Mouse (Mus musculus) right cerebral cortex, postnatal 14 days (tissue): ENCODE results near the gene Pomc.
A peak's percentile ranks its signal among the peaks of the same experiment; 100 is the strongest.
"Not testable (repeated sequence)": the region's sequence is repeated elsewhere in the genome, so short reads cannot be mapped to it uniquely, and the experiment has no call there.

ENCODE experiments used
- DNase-seq: peaks from one replicate; pipeline ENCODE4 v3.0.0; 2022

The Pomc gene

DNA sequence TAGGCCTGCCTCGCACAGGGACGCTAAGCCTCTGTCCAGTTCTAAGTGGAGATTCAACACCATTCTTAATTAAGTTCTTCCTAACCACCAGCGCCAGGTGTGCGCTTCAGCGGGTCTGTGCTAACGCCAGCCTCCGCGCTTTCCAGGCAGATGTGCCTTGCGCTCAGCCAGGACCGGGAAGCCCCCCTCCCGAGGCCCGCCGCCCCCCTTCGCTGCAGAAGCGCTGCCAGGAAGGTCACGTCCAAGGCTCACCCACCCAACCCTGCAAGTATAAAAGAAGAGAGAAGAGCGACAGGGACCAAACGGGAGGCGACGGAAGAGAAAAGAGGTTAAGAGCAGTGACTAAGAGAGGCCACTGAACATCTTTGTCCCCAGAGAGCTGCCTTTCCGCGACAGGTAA is at the start of gene Pomc:
Gene Pomc (plus strand): TSS at position 301 of the 400 bp plus-strand sequence.
- DNase-seq, result no peak

DNA sequence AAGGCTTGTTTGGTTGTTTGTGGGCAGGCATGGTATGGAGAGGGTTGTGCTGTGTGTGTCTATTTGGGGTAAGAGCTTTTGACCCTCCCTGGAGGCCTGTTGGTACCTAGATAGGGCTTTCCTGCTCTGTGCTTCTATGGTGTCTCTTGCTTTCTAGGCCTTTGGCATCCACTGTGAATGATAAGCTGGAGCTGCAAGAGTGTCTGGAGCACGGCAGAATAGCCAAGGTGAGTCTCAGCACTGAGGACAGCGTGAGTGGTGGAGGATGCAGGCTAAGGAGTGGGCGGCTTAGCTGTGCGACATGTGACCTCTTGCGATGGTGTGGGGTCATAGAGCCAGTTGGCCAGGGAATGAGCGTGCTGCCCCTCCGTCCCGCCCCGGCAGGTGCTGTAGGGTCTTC is 49.3 kb upstream of the Pomc start:
- DNase-seq, result no peak

- no peak for DNase-seq
These were observed 48.4 kb upstream of the Pomc start for GRCm38 (mm10) chr12:3906308-3906707.

DNA sequence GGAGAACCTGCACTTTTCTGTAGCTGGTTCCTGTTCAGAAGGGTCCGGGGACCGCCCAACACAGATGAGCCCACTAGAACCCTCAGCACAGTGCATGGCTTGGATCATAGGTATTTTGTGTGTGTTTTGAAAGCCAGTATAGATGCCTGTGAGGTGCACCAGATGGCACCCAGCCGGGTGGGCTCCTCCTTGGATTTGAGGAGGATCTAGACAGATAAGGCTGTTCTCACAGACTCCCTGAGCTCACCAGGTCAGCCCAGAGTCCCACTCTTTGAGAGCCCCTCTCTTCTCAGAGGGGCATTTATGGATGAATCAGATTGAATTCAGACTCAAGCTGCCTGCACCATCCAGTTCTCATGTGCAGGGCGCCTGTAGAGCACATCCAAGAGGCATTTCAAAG is 47.7 kb upstream of the Pomc start:
- DNase-seq, result no peak

DNA sequence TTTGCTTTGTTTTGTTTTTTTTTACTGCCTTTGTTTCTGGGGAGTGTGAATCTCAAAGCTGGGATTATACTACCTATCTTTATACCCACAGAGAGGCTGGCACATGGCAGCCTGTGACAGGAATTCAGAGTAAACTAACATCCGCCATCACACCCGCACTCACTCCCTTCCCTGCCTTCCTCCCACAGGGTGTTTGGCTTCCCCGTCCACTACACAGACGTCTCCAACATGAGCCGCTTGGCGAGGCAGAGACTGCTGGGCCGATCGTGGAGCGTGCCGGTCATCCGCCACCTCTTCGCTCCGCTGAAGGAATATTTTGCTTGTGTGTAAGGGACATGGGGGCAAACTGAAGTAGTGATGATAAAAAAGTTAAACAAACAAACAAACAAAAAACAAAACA is 47.3 kb upstream of the Pomc start:
- no peak for DNase-seq

GRCm38 (mm10) chr12:3910466-3911093 is 44.2 kb upstream of the Pomc start:
- no peak for DNase-seq

- no peak for DNase-seq
These were observed 42.9 kb upstream of the Pomc start for GRCm38 (mm10) chr12:3911831-3912348.

DNA sequence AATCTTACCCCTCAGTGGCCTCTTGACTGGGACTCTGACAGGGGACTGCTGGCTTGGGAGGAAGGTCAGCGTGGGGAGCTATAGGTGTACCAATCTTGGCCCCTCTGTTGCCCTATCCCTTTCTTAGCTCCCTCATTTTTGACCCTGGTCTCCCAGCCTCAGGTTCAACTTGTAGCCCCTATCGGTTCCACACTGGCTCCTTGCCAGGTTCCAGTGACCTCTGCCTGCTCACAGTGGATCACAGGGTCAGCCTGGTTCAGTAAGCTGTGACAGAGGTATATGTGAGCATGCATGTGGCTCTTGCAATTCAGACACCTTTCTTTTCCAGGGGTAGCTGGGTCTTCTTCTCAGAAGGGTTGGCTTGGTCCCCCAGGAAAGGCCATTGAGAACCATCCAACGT is 38.9 kb upstream of the Pomc start:
- no peak for DNase-seq

DNA sequence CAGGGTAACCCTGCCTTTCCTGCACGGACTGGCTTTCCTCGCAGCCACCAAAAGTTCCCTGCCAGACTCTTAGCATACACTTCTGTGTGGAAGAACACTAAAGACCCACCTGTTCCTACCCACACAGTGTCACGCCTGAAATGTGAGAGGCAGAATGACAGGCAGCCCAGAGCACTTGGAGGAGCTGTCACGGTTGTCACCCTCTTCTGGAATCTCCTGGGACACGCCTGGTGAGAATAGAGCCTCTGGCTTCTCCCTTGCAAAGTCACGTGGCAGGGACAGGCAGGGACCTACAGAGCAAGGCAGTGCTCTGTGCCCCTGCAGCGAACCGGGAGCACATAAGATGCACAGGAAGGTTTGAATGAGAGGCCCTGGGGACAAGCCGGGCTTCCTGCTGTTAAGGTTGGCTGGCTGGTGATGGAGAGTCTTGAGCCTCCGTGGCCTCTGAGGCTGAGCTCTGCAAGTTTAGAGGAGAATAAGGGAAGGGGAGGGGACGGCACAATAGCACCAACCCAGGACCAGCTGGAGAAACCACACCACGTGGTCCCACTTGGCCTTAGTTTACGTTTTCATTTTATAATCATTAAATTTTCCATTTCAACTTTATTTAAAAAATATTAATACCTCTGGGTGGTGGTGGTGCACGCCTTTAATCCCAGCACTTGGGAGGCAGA is 36.9 kb upstream of the Pomc start:
- no peak for DNase-seq

- DNase-seq, result no peak
These were observed 36.2 kb upstream of the Pomc start for GRCm38 (mm10) chr12:3918577-3918976.

DNA sequence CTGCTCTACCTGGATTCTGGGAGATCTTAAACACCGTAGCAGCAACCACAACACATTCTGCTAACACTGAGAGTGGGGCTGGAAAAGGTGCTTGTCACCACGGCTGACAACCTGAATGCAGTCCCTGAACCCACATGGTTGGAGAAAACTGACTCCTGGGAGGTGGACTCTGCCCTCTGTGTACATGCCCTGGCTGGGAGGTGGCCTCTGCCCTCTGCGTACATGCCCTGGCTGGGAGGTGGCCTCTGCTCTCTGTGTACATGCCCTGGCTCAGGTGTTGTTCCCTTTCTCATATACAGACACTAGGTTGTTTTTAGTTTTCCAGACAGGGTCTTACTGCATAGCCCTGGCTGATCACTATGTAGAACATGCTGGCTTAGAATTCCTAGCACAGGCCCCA is 35.3 kb upstream of the Pomc start:
- DNase-seq, result no peak

- peak; percentile 78 for DNase-seq
These were observed 28.6 kb upstream of the Pomc start for GRCm38 (mm10) chr12:3926127-3926526.

DNA sequence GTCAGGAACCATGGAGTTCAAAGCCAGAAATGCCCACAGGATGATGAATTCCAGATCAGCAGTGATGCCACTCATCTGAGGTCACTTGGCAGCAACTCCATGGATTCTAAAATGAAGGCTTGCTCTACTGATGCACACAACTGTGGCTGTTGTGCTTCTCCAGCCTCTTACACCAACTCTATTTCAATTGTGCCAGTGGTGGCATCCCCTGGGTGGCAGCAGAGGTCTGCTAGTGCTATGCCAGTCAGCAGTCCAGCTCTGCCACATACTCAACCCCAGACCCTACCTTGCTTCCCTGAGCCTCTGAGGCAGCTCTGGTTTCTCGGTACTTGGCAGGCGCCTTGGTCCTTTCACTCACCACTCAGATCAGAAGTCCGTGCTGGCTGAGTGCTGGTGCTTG is 25.9 kb upstream of the Pomc start:
- peak; percentile 34 for DNase-seq

- not testable (repeated sequence) for DNase-seq
These were observed 24.5 kb upstream of the Pomc start for GRCm38 (mm10) chr12:3930090-3930865.

GRCm38 (mm10) chr12:3942026-3942425 is 12.7 kb upstream of the Pomc start:
- DNase-seq, result no peak

DNA sequence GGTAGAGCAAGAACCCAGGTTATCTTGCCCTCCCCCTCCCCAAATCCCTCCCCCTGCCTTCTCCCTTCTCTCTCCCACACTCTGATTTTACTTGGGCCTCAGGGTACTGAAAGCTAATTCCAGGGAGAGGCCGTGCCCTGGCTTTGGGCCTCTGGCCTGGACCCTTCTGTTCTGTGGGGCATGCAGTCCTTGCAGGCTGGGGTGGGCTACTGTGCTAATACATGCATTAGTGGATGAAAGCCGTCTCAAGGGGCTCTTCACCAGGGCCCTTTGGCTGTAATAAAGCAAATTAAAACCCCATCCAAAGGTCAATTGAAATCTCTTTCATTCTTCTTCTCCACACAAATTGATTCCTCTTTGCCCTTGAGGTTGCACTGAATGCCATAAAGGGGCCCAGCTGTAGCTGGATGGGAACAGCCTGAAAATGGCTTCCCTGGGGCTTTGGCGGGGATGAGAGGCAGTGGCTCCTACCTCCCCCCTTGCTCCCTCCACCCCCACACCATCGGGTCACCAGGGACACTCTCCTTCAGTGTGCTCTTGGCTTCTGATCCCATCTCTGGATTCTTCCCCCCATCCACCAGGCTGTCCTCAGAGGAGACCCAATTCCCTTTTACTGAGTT is 10.2 kb upstream of the Pomc start:
- DNase-seq, result no peak

- DNase-seq, result no peak
These were observed 7.2 kb upstream of the Pomc start for GRCm38 (mm10) chr12:3947503-3947902.

DNA sequence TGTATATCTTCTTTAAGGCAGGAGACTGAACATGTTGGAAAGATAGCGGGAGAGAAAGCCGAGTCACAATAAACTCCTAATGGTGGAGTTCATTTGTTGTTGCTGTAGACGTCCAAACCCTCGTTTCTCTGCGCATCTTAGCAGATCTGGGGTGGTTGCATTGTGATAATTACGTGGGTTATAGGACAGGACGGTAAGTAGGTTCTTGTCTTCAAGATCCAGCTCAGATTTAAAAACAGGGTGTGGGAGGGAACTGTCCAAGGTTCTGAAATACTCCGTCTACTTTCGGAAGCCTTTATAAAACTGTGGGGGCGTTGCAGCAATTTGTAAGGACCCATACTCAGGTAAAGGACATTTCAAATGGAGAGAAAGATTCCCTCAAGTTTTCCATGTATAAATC is 620 bp downstream of the Pomc start:
- DNase-seq, result no peak

GRCm38 (mm10) chr12:3956351-3956750 is 1.6 kb downstream of the Pomc start:
- DNase-seq, result no peak

DNA sequence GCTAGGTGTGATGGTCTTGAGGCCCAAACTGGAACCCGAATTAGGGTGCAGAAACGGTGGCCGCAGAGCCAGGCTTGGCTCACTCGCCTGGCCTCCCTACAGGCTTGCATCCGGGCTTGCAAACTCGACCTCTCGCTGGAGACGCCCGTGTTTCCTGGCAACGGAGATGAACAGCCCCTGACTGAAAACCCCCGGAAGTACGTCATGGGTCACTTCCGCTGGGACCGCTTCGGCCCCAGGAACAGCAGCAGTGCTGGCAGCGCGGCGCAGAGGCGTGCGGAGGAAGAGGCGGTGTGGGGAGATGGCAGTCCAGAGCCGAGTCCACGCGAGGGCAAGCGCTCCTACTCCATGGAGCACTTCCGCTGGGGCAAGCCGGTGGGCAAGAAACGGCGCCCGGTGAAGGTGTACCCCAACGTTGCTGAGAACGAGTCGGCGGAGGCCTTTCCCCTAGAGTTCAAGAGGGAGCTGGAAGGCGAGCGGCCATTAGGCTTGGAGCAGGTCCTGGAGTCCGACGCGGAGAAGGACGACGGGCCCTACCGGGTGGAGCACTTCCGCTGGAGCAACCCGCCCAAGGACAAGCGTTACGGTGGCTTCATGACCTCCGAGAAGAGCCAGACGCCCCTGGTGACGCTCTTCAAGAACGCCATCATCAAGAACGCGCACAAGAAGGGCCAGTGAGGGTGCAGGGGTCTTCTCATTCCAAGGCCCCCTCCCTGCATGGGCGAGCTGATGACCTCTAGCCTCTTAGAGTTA is 5.2 kb downstream of the Pomc start:
- peak; percentile 80 for DNase-seq

- no peak for DNase-seq
These were observed 5.8 kb downstream of the Pomc start for GRCm38 (mm10) chr12:3960553-3960952.

DNA sequence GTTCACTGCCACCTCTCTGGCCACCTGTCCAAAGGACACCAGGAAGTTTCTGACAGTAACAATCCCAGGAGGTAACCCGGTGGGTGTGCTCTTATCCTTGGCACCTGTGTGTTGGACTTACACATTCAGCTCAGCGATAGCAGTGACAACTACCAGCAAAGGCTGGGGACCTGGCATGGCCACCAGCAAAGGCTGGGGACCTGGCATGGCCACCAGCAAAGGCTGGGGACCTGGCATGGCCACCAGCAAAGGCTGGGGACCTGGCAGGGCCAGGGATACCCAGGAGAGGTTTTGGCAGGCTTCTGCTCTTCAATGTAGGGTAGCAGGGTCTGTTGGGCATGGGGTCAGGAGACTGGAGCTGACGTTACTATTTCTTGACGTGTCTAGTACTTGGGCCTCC is 12.4 kb downstream of the Pomc start:
- no peak for DNase-seq

GRCm38 (mm10) chr12:3968380-3968779 is 13.6 kb downstream of the Pomc start:
- no peak for DNase-seq
